Comparison of ENCODE assay signal across 27 mouse cellular contexts in the genomic region with DNA sequence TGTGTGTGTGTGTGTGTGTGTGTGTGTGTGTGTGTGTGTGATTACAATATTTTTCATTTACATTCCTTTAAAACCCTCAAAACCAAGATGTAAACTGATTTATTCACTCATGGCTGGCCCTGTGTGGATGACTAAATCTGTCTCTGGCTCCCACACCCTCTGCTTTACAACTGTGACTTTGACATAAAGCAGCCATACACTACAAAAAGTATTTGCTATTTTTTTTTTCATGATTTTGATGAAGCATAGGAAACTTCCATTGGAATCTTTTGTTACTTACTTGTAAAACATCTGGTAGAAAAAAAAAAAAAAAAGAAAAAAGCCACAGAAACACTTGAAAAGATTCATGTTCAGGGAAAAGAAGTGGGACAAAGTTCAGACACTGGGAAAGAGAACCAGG. TPM values are rescaled to one million over a fixed set of nuclear protein-coding genes. Genes with fewer than 3 reads are reported as not detected.
DNase-seq lines count a peak whose midpoint lies in the region; ATAC-seq and TF ChIP-seq lines count a peak whose summit lies in the region.
"Had no signal": no experiment of that assay in that cellular context is flagged by ENCODE, and none has a peak within 500 bp of the region (broad histone marks: within the 10 kb centered on the region; RNA-seq: fewer than 3 reads in every experiment).

No protein-coding gene starts in this region.

- H3K9ac ChIP-seq in lung, embryonic 15.5 days: no peak overlapping the region
- no peak overlapping the region for H3K9ac ChIP-seq in embryonic facial prominence, embryonic 12.5 days
- H3K9ac ChIP-seq in intestine, embryonic 15.5 days: no peak overlapping the region
- no peak overlapping the region for H3K9ac ChIP-seq in stomach, embryonic 15.5 days
- H3K9ac ChIP-seq in forebrain, postnatal 0 days: no peak overlapping the region
- H3K9ac ChIP-seq: forebrain, embryonic 12.5 days; heart, embryonic 15.5 days; hindbrain, embryonic 15.5 days; liver, embryonic 12.5 days; midbrain, embryonic 12.5 days; neural tube, embryonic 15.5 days had no signal

- no peaks in the 10 kb centered on the region for H3K36me3 ChIP-seq in lung, embryonic 15.5 days
- H3K36me3 ChIP-seq in embryonic facial prominence, embryonic 12.5 days: no peaks in the 10 kb centered on the region
- no peaks in the 10 kb centered on the region for H3K36me3 ChIP-seq in intestine, embryonic 15.5 days
- H3K36me3 ChIP-seq in stomach, embryonic 15.5 days: no peaks in the 10 kb centered on the region
- H3K36me3 ChIP-seq in forebrain, postnatal 0 days (ENCODE audit: insufficient read depth): no peaks in the 10 kb centered on the region
- H3K36me3 ChIP-seq: forebrain, embryonic 12.5 days; heart, embryonic 15.5 days; hindbrain, embryonic 15.5 days; liver, embryonic 12.5 days; midbrain, embryonic 12.5 days; neural tube, embryonic 15.5 days had no signal

- TF ChIP-seq CTCF in forebrain, postnatal 0 days (IDR thresholded peaks at IDR 0.05; ENCODE audit: low read depth): no peak

- no peak for DNase-seq in lung, postnatal 36 days
- no peak for DNase-seq in forebrain, postnatal 0 days
- DNase-seq in urinary bladder, adult 18-20 months (ENCODE audit: low spot score in 2 of 2): no peak
- no peak for DNase-seq in cerebellum, postnatal 36 days
- DNase-seq: adrenal gland, postnatal 25 days; cerebellum, postnatal 14 days; gastrocnemius, postnatal 36 days; heart, postnatal 4 days; kidney, adult 11 months; lung, adult 18-20 months; right cerebral cortex, adult 18-20 months; right cerebral cortex, postnatal 4 days; thymus, postnatal 14 days had no signal

- peaks cover 11% of the 10 kb centered on the region; the same call in 1 of the 2 replicates for H3K4me1 ChIP-seq in lung, embryonic 15.5 days
- H3K4me1 ChIP-seq in embryonic facial prominence, embryonic 12.5 days: peaks cover 15% of the 10 kb centered on the region
- peaks cover 16% of the 10 kb centered on the region for H3K4me1 ChIP-seq in intestine, embryonic 15.5 days (replicated peaks)
- peaks cover 10% of the 10 kb centered on the region; the same call in 1 of the 2 replicates for H3K4me1 ChIP-seq in stomach, embryonic 15.5 days
- no peaks in the 10 kb centered on the region for H3K4me1 ChIP-seq in forebrain, postnatal 0 days (ENCODE audit: insufficient read depth)

- no peak for ATAC-seq in lung, embryonic 15.5 days (ENCODE audit: borderline replicate concordance, extremely low read depth, low FRiP score, low TSS enrichment)
- no peak for ATAC-seq in embryonic facial prominence, embryonic 12.5 days (ENCODE audit: insufficient number of reproducible peaks, insufficient read depth, low FRiP score, low TSS enrichment)
- peak; percentile 45; the same call in 1 of the 2 replicates for ATAC-seq in intestine, embryonic 15.5 days
- ATAC-seq in stomach, embryonic 15.5 days (ENCODE audit: insufficient read depth, low FRiP score, low read depth): no peak
- no peak for ATAC-seq in forebrain, postnatal 0 days
- ATAC-seq: liver, embryonic 12.5 days had no signal

- H3K27me3 ChIP-seq in lung, embryonic 15.5 days: no peaks in the 10 kb centered on the region
- no peaks in the 10 kb centered on the region for H3K27me3 ChIP-seq in embryonic facial prominence, embryonic 12.5 days
- H3K27me3 ChIP-seq in intestine, embryonic 15.5 days (replicated peaks): no peaks in the 10 kb centered on the region
- H3K27me3 ChIP-seq in stomach, embryonic 15.5 days (replicated peaks): no peaks in the 10 kb centered on the region
- H3K27me3 ChIP-seq in forebrain, postnatal 0 days (ENCODE audit: insufficient read depth, low read length): no peaks in the 10 kb centered on the region
- H3K27me3 ChIP-seq: forebrain, embryonic 12.5 days; heart, embryonic 15.5 days; hindbrain, embryonic 15.5 days; midbrain, embryonic 12.5 days; neural tube, embryonic 15.5 days had no signal

- no peaks in the 10 kb centered on the region for H3K9me3 ChIP-seq in lung, embryonic 15.5 days
- no peaks in the 10 kb centered on the region for H3K9me3 ChIP-seq in embryonic facial prominence, embryonic 12.5 days
- no peaks in the 10 kb centered on the region for H3K9me3 ChIP-seq in intestine, embryonic 15.5 days
- H3K9me3 ChIP-seq in stomach, embryonic 15.5 days: no peaks in the 10 kb centered on the region
- H3K9me3 ChIP-seq in forebrain, postnatal 0 days (ENCODE audit: low read length): no peaks in the 10 kb centered on the region
- H3K9me3 ChIP-seq: forebrain, embryonic 12.5 days; heart, embryonic 15.5 days; hindbrain, embryonic 15.5 days; liver, embryonic 12.5 days; midbrain, embryonic 12.5 days; neural tube, embryonic 15.5 days had no signal

- 0 out of 2 replicates have a peak overlapping the region, but pooled peaks have one; percentile 16 for H3K27ac ChIP-seq in lung, embryonic 15.5 days
- H3K27ac ChIP-seq in embryonic facial prominence, embryonic 12.5 days: peak overlapping the region; percentile 12; the same call in 1 of the 2 replicates
- peak overlapping the region; percentile 67; the same call in 1 of the 2 replicates for H3K27ac ChIP-seq in intestine, embryonic 15.5 days
- 0 out of 2 replicates have a peak overlapping the region, but pooled peaks have one; percentile 36 for H3K27ac ChIP-seq in stomach, embryonic 15.5 days
- H3K27ac ChIP-seq in forebrain, postnatal 0 days (ENCODE audit: low read depth, low read length): no peak overlapping the region
- H3K27ac ChIP-seq: forebrain, embryonic 12.5 days; heart, embryonic 15.5 days; hindbrain, embryonic 15.5 days; left cerebral cortex, adult 2 months; liver, embryonic 12.5 days; midbrain, embryonic 12.5 days; neural tube, embryonic 15.5 days had no signal

- H3K4me3 ChIP-seq in lung, embryonic 15.5 days: no peak overlapping the region
- H3K4me3 ChIP-seq in embryonic facial prominence, embryonic 12.5 days: no peak overlapping the region
- no peak overlapping the region for H3K4me3 ChIP-seq in intestine, embryonic 15.5 days (replicated peaks)
- no peak overlapping the region for H3K4me3 ChIP-seq in stomach, embryonic 15.5 days (replicated peaks)
- no peak overlapping the region for H3K4me3 ChIP-seq in forebrain, postnatal 0 days (ENCODE audit: low read depth, low read length)
- H3K4me3 ChIP-seq: forebrain, embryonic 12.5 days; heart, embryonic 15.5 days; hindbrain, embryonic 15.5 days; left cerebral cortex, adult 2 months; liver, embryonic 12.5 days; midbrain, embryonic 12.5 days; neural tube, embryonic 15.5 days had no signal

- H3K4me2 ChIP-seq in lung, embryonic 15.5 days: no peak overlapping the region
- no peak overlapping the region for H3K4me2 ChIP-seq in embryonic facial prominence, embryonic 12.5 days (replicated peaks)
- no peak overlapping the region for H3K4me2 ChIP-seq in intestine, embryonic 15.5 days (replicated peaks)
- H3K4me2 ChIP-seq in stomach, embryonic 15.5 days: no peak overlapping the region
- no peak overlapping the region for H3K4me2 ChIP-seq in forebrain, postnatal 0 days (ENCODE audit: low read depth)
- H3K4me2 ChIP-seq: forebrain, embryonic 12.5 days; heart, embryonic 15.5 days; hindbrain, embryonic 15.5 days; liver, embryonic 12.5 days; midbrain, embryonic 12.5 days; neural tube, embryonic 15.5 days had no signal

RNA-seq across cellular contexts. Expression of gene Cfap161, which starts 3.3 kb away (rescaled TPM):
- 3.1 and 3.2 TPM in 2 replicates for polyA plus RNA-seq in lung, embryonic 15.5 days (2015; fragmentation: Nextera tagmentation; extraction: Ambion mirVana)
- polyA plus RNA-seq in embryonic facial prominence, embryonic 12.5 days (2016; fragmentation: Nextera tagmentation; extraction: Ambion mirVana): 0.36 and 1.0 TPM in 2 replicates
- polyA plus RNA-seq in intestine, embryonic 15.5 days (2015; fragmentation: Nextera tagmentation; extraction: Ambion mirVana): 0.13 TPM in 1 of 2 replicates, not detected in the other
- polyA plus RNA-seq in stomach, embryonic 15.5 days (2015; fragmentation: Nextera tagmentation; extraction: Ambion mirVana): 0.32 TPM in 1 of 2 replicates, not detected in the other
- total RNA-seq in forebrain, postnatal 0 days (2014; rRNA removed): 2.3 and 2.7 TPM in 2 replicates
- 2.9 and 3.9 TPM in 2 replicates for polyA plus RNA-seq in forebrain, postnatal 0 days (2015; fragmentation: Nextera tagmentation; extraction: Ambion mirVana)
- total RNA-seq: gastrocnemius, adult 18-20 months; gastrocnemius, postnatal 36 days; heart, adult 8-10 months; megakaryocyte, adult 5-6 weeks had no signal
- polyA plus RNA-seq: liver, embryonic 12.5 days; midbrain, embryonic 12.5 days had no signal

RNA-seq across cellular contexts. Expression of gene Il16, which starts 52.5 kb away (rescaled TPM):
- polyA plus RNA-seq in lung, embryonic 15.5 days (2015; fragmentation: Nextera tagmentation; extraction: Ambion mirVana): 3.7 and 5.5 TPM in 2 replicates
- polyA plus RNA-seq in embryonic facial prominence, embryonic 12.5 days (2016; fragmentation: Nextera tagmentation; extraction: Ambion mirVana): 3.1 and 3.7 TPM in 2 replicates
- 3.9 and 4.5 TPM in 2 replicates for polyA plus RNA-seq in intestine, embryonic 15.5 days (2015; fragmentation: Nextera tagmentation; extraction: Ambion mirVana)
- polyA plus RNA-seq in stomach, embryonic 15.5 days (2015; fragmentation: Nextera tagmentation; extraction: Ambion mirVana): 5.5 and 5.7 TPM in 2 replicates
- total RNA-seq in forebrain, postnatal 0 days (2014; rRNA removed): 2.8 and 3.1 TPM in 2 replicates
- polyA plus RNA-seq in forebrain, postnatal 0 days (2015; fragmentation: Nextera tagmentation; extraction: Ambion mirVana): 1.2 TPM in 2 replicates
